Mouse (Mus musculus): ENCODE measurements around the gene Cyp1a2.
"Not testable (repeated sequence)": the region's sequence is repeated elsewhere in the genome, so short reads cannot be mapped to it uniquely, and the experiment has no call there.

Cyp1a2 gene

DNA sequence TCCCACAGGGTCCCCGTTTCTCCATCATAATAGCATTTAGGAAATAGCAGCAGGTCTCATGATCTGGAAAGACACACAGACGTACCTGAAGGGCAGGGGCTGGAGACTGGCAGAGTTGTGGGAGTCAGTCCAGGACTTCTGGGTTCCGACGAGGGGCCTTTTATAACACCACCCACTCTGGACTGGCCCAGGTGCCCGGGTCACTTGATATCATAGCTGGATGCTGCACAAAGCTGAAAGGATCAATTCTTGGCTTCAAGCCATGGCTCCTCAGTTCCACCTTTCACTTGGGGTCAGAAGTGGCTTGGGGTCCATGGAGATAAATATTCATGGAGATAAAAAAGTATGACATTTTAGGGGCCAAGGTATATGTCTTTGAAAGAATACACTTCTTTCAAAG, at the start of gene Cyp1a2:
Gene Cyp1a2 (minus strand): TSS at position 184 of the 400 bp plus-strand sequence.
- DNase-seq (ENCODE audit: low spot score in 2 of 2) = no peak

- no peak for DNase-seq (ENCODE audit: low spot score in 2 of 2)
Measured at GRCm38 (mm10) chr9:57728312-57728711, 44.8 kb upstream of the Cyp1a2 start.

DNA sequence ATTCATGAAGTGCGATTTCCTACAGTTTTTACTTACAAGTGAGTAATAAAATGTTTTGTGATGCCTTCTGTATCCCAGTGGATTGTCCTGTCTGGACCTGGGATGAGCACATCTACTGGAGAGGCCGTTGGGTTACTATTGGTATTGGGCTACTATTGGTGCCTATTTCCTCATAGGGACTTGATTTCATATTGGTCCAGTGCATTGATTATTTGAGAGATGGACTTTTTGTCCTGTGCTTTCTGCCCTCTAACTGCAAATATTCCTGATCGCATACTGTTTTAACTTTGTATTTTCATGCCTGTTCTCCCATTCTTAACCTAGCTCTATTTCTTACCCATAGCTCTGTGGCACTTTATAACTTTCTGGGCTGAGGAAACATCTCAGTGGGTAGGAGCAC, 41.2 kb upstream of the Cyp1a2 start:
- DNase-seq (ENCODE audit: low spot score in 2 of 2) = no peak

DNA sequence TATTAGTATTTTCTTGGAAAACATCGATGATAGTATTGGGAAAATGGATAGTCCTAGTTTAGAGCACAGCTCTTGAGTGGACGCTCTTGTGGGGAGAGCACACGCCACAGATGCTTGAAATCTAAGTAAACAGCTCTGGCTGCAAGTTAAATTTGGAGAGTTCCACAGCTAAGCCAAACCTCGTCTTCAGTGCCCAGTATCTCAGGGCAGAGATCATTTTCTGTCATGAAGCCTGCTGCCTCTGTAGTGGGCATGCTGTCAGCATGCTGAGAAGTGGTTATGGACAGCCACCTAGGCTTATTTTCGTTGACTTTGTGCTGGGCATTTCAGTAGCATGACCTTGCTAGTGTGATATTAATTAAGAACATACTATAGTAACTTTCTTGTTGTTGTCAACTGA, 40.3 kb upstream of the Cyp1a2 start:
- no peak for DNase-seq (ENCODE audit: low spot score in 2 of 2)

GRCm38 (mm10) chr9:57723315-57723715, 39.8 kb upstream of the Cyp1a2 start:
- DNase-seq (ENCODE audit: low spot score in 2 of 2) = no peak

DNA sequence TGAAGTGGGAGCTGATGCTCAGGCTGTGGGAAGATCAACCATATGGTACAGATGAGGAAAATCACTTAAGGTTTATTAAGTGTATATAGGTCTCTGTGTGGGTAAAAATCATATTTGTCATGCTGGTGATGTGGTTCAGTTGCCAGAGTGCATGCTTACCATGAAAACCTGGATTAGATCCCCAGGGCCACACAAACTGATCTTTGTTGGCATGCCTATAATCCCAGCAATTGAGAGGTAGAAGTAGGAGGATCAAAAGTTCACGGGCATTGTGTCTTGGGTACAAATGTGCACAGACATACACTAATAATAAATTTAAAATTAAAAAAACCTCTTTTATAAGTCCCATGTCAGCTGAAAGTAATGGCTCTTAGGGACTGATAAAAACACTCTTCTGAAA, 38.9 kb upstream of the Cyp1a2 start:
- DNase-seq (ENCODE audit: low spot score in 2 of 2) = no peak

GRCm38 (mm10) chr9:57720736-57721135, 37.2 kb upstream of the Cyp1a2 start:
- DNase-seq (ENCODE audit: low spot score in 2 of 2) = no peak

DNA sequence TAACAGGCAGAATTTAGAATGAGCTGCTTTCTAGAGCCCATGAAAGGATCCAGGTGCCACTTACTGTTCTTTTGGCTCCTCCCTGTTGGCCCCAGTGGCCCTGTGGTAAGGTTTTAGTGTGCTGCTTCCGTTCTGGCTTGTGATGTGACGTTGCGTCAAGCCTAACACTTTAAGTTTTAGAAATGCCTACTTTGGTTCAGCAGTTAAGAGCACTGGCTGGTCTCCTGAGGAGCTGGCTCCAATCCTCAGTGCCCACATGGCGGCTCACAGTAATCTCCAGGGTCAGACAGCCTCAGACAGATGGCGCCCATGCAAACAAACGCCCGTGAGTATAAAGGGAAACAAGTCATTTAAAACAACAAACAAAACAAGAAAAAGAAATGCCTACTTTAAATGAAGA, 34.9 kb upstream of the Cyp1a2 start:
- no peak for DNase-seq (ENCODE audit: low spot score in 2 of 2)

DNA sequence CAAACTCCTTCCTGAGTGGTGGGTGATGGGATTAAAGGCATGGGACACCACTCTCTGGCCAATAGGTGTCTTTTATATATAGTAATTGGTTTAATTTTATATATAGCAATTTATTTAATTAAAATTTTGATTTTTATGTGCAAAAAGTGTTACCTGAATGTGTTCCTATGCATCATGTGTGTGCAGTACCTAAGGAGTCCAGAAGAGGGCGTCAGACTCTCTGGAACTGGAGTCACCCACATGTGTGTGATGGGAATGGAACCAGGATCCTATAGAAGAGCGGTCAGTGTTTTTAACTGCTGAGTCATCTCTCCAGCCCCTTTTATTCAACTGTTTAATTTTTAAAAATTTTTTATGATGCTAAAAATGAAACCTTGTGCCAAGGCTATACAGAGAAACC, 28.7 kb upstream of the Cyp1a2 start:
- no peak for DNase-seq (ENCODE audit: low spot score in 2 of 2)

GRCm38 (mm10) chr9:57710214-57710613, 26.7 kb upstream of the Cyp1a2 start:
- DNase-seq (ENCODE audit: low spot score in 2 of 2) = not testable (repeated sequence)

- peak in 1 of 2 experiments; percentile 29 for DNase-seq (ENCODE audit: low spot score in 2 of 2)
Measured at GRCm38 (mm10) chr9:57708720-57709274, 25.3 kb upstream of the Cyp1a2 start.

GRCm38 (mm10) chr9:57708068-57708719, 24.7 kb upstream of the Cyp1a2 start, which contains the start of gene Edc3:
TSS of gene Edc3 (plus strand) at chr9:57708540.
- peak; percentile 73 to 86 for DNase-seq (ENCODE audit: low spot score in 2 of 2)

DNA sequence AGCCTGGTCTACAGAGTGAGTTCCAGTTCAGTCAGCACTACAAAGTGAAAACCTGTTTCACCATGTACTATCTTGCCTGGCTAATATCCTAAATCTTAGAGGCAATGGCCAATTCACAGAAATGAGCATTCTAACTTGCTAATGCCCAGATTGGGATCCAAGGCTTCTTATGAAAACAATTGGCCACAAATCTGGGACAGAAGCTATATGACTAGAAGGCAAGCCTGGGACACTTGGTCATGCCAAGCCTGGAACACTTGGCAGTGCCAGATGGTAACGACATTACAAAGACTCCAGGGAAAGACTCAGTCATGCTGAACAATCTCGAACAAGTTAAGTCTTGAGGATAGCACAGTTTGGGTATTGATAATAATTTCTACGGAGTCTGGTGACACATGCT, 23.0 kb upstream of the Cyp1a2 start:
- DNase-seq (ENCODE audit: low spot score in 2 of 2) = no peak

DNA sequence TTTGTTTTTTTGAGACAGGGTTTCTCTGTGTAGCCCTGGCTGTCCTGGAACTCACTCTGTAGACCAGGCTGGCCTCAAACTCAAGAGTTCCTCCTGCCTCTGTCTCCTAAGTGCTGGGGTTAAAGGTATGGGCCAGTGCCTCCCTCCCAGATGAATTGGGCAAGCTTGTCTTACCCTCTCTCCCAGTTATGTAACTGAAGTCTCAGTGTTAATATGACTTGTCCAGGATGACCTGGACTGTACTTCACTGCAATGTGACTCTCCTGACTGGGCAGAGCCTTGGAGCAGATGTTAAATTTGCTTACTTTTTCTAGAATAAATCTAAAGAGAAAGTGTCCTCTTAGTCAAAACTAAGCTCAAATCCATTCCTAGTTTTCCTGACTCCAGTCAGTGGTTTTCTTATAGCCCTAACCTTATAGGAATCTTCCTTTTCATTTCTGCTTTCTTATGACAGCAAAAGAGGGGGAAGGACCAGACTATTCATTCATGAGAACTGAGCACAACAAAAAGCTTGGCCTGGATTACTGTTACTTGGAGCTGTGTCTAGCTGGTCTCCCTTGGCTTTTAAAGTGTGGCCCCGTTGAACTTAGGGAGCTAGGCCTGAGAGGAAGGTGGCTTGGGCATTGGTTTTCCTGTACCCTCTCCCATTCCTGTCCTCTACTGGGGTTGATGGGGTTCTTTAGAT, 15.1 kb upstream of the Cyp1a2 start:
- no peak for DNase-seq (ENCODE audit: low spot score in 2 of 2)

GRCm38 (mm10) chr9:57697380-57697779, 13.9 kb upstream of the Cyp1a2 start:
- DNase-seq (ENCODE audit: low spot score in 2 of 2) = no peak

DNA sequence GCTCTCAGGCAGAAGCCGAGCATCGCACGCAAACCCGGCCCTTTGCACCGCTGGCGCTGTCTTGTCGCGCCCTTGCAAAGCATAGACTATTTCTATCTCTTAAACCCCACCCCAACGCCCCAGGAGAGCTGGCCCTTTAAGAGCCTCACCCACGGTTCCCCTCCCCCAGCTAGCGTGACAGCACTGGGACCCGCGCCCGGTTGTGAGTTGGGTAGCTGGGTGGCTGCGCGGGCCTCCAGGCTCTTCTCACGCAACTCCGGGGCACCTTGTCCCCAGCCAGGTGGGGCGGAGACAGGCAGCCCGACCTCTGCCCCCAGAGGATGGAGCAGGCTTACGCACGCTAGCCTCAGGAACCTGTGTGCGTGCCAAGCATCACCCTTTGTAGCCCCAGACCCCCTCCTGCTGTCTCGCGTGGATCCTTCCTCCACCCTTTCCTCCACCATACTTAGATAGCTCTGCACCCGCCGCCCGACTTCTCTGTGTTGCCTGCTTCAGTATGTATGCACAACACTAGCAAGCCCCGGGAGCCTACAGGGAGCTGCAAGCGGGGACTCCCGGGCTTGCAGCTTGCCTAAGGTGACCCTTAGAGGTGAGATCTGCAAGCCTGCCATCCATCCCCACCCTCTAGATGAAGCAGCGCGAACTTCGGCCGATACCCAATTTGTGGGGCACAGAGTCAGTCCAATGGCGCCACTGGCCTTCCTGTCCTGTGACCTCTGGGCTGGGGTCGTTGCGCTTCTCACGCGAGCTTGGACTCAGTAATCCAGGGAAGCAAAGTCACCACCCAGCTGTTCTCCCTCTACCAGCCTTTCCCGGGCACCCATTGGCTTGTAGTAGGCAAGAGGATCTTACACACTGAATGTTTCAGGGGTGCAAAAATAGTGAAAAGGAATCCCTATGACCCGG, 13.1 kb upstream of the Cyp1a2 start:
- DNase-seq (ENCODE audit: low spot score in 2 of 2) = peak; percentile 35 to 41

DNA sequence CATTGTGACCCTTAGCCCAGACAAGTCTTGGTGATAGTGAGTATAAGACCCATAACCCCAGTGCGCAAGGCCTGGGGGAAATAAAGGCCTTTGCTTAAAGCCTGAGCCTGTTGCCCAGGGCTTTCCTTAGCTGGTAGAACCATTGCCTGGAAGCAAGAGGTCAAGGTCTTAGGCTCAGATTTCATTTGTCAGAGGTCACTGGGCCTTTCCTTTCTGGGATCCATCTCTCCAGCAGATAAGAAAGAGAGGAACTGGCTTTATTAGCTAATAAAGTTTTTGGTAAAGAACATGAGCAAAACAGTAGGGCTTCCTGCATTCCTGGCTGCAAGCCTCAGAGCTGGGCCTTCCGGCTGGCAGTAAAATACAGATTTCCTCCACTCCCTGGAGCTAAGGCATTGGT, 10.6 kb upstream of the Cyp1a2 start:
- no peak for DNase-seq (ENCODE audit: low spot score in 2 of 2)

DNA sequence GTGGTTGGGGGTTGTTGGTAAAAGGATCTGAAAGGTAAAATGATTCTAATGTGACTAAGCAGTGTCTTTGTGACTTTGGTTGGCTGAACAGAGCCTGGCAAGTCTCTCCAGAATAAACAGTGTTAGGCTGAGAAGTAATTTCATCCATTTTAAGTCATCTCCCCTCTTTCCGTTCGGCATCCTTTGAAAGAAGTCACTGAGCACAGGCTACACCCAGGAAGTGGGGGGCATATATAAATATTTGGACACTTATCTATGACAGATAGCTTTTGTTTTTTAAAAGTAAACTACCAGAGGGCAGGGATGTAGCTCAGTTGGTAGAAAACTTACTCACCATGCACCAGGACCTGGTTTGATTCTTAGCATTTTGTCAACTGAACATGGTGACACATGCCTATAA, 5.1 kb upstream of the Cyp1a2 start:
- DNase-seq (ENCODE audit: low spot score in 2 of 2) = no peak

DNA sequence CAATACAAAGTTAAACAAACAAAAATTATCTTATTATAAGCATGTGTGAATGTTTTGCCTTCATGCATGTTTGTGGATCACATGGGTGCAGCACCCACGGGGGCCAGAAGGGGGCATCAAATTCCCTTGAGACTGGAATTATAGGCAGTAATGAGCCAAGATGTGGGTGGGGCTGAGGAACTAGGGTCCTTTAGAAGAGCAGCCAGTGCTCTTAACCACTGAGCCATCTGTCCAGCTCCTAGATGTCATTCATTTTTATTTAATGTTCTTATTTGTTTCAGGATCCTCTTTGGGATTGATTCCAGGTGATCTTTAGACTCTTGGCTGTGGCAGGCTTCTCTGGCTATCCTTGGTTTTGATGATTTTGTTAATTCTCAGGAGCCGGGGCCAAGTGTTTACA, 4.7 kb upstream of the Cyp1a2 start:
- DNase-seq (ENCODE audit: low spot score in 2 of 2) = no peak

GRCm38 (mm10) chr9:57687751-57688150, 4.2 kb upstream of the Cyp1a2 start, which contains the start of gene Cyp1a1:
TSS of gene Cyp1a1 (plus strand) at chr9:57687928.
- DNase-seq (ENCODE audit: low spot score in 2 of 2) = no peak

DNA sequence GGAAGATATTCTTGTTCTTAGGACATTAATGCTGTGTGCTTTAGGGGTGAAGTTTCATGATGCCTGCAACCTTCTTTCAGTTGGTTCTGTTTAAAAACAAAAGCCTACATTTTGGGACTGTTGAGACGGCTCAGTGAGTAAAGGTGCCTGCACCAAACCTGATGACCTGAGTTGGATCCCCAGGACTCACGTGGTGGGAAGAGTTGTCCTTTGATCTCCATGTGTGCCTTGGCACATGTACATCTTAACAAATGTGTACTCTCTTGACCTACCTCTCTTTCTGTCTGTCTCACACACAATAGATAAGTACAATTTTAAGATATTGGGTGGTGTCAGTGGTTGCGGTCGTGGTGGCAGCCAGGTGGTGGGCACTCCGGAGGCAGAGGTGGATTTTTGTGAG, 2.5 kb upstream of the Cyp1a2 start:
- no peak for DNase-seq (ENCODE audit: low spot score in 2 of 2)

GRCm38 (mm10) chr9:57681411-57681810, 2.1 kb downstream of the Cyp1a2 start:
- no peak for DNase-seq (ENCODE audit: low spot score in 2 of 2)
